Mouse (Mus musculus) stomach, postnatal 0 days (tissue): ENCODE data around the gene 1700080E11Rik.

ENCODE experiments used
- CTCF ChIP-seq: IDR thresholded peaks from 2 replicates; pipeline ENCODE4 v1.5.1; 2016; ENCODE audit warnings: antibody characterized with exemption, low read depth, mild to moderate bottlenecking, moderate library complexity
- EP300 ChIP-seq: optimal IDR thresholded peaks from 2 replicates; pipeline ENCODE3; 2016; ENCODE audit warnings: antibody characterized with exemption

- TF ChIP-seq CTCF (no peak), EP300 (no peak)
These were observed 8.5 kb downstream of the 1700080E11Rik start for GRCm38 (mm10) chr9:105136404-105136803.
